In genomic region chr15:97784561-97785161, GRCm38 (mm10) we compare ENCODE assay signal across 8 mouse cellular contexts. TPM values are rescaled to one million over a fixed set of nuclear protein-coding genes. Genes with fewer than 3 reads are reported as not detected.
DNase-seq lines count a peak whose midpoint lies in the region; ATAC-seq and TF ChIP-seq lines count a peak whose summit lies in the region.

No protein-coding gene starts in this region.

- H3K9me3 ChIP-seq in midbrain, embryonic 10.5 days (replicated peaks): no peaks in the 10 kb centered on the region

- H3K27ac ChIP-seq in heart, adult 2 months: peak overlapping the region; percentile 78
- peak overlapping the region; percentile 91 for H3K27ac ChIP-seq in midbrain, embryonic 10.5 days (replicated peaks)

- no peak for DNase-seq in heart, adult 2 months
- DNase-seq in heart, postnatal 10 days: no peak
- DNase-seq in cerebellum, postnatal 25 days: peak; percentile 63 to 75
- no peak for DNase-seq in midbrain, embryonic 10.5 days (ENCODE audit: low spot score)
- no peak for DNase-seq in gastrocnemius, adult 18-20 months (ENCODE audit: low spot score)
- no peak for DNase-seq in frontal cortex, postnatal 25 days (ENCODE audit: low spot score in 2 of 2)

- WGBS in heart, adult 2 months: 4% methylated on average over 45 of the region's 45 CpGs
- 6% methylated on average over 45 of the region's 45 CpGs for WGBS in midbrain, embryonic 10.5 days

- no peaks in the 10 kb centered on the region for H3K79me2 ChIP-seq in heart, adult 2 months (replicated peaks; ENCODE audit: control insufficient read depth, insufficient read depth, low read length)
- H3K79me2 ChIP-seq in C2C12 (ENCODE audit: control insufficient read depth, insufficient read depth): peaks cover 52% of the 10 kb centered on the region

- no peaks in the 10 kb centered on the region for H3K27me3 ChIP-seq in heart, adult 2 months (ENCODE audit: control insufficient read depth, insufficient read depth, low read length)
- H3K27me3 ChIP-seq in C2C12 (ENCODE audit: control insufficient read depth, insufficient read depth, insufficient read length): no peaks in the 10 kb centered on the region
- peaks cover 40% of the 10 kb centered on the region for H3K27me3 ChIP-seq in midbrain, embryonic 10.5 days (ENCODE audit: low read depth, poor library complexity, severe bottlenecking)

- H3K4me3 ChIP-seq in heart, adult 2 months: peak overlapping the region; percentile 97
- peak overlapping the region; percentile 84 for H3K4me3 ChIP-seq in C2C12 (ENCODE audit: insufficient read depth, poor library complexity, severe bottlenecking)
- H3K4me3 ChIP-seq in midbrain, embryonic 10.5 days: peak overlapping the region; percentile 94

- TF ChIP-seq POLR2A in heart, adult 2 months (IDR thresholded peaks at IDR 0.05; ENCODE audit: insufficient read depth, low read depth, low read length): no peak

- peak overlapping the region; percentile 75 for H3ac ChIP-seq in C2C12 (ENCODE audit: control insufficient read depth, insufficient read length, low read depth)

- TF ChIP-seq EP300 in heart, adult 2 months (IDR thresholded peaks at IDR 0.05; ENCODE audit: insufficient read depth, low read depth, low read length): no peak

- intact Hi-C loops in heart, adult 2 months (cut with DNase I): loop anchor here (1.0 to 5.0 kb wide), 4 partner anchors 65 to 178 kb away; partner anchors contain the start of gene Tmem106c
- intact Hi-C loops in heart, postnatal 10 days (cut with DNase I): loop anchor here (1.0 to 5.0 kb wide), 3 partner anchors 56 to 168 kb away; no protein-coding TSS in a partner anchor

- peaks cover 26% of the 10 kb centered on the region for H3K79me3 ChIP-seq in C2C12 (ENCODE audit: low read depth)

- H3K9ac ChIP-seq in heart, adult 2 months (ENCODE audit: low read depth, low read length): peak overlapping the region; percentile 93

- ATAC-seq in inflammation-experienced regulatory T-cells, adult 6 months: peak; percentile 39

- H3K36me3 ChIP-seq in heart, adult 2 months (ENCODE audit: control insufficient read depth, insufficient read depth, low read length): no peaks in the 10 kb centered on the region
- H3K36me3 ChIP-seq in C2C12 (ENCODE audit: control insufficient read depth, insufficient read depth): peaks cover 24% of the 10 kb centered on the region
- H3K36me3 ChIP-seq in midbrain, embryonic 10.5 days: 0 out of 2 replicates have a peak, but pooled peaks cover 2% of the 10 kb centered on the region

- TF ChIP-seq CTCF in heart, adult 2 months (IDR thresholded peaks at IDR 0.05): no peak
- no peak for TF ChIP-seq CTCF in C2C12 (IDR thresholded peaks at IDR 0.05; ENCODE audit: control insufficient read depth, insufficient read depth, insufficient read length)

- peaks cover 30% of the 10 kb centered on the region for H3K4me1 ChIP-seq in heart, adult 2 months (ENCODE audit: control insufficient read depth, insufficient read depth, low read length)
- H3K4me1 ChIP-seq in midbrain, embryonic 10.5 days: peaks cover 44% of the 10 kb centered on the region

TF ChIP-seq in C2C12, 6 proteins besides CTCF, POLR2A, EP300 and RAD21:
- TF ChIP-seq MYOG (IDR thresholded peaks at IDR 0.05; ENCODE audit: control insufficient read depth, extremely low read depth, insufficient read length): no peak
- no peak for TF ChIP-seq MYOD1 (IDR thresholded peaks at IDR 0.05; ENCODE audit: control insufficient read depth, insufficient read length, low read depth)
- no peak for TF ChIP-seq CEBPB (IDR thresholded peaks at IDR 0.05; ENCODE audit: low read depth)
- no peak for TF ChIP-seq USF1 (IDR thresholded peaks at IDR 0.05; ENCODE audit: low read depth)
- TF ChIP-seq MAX (IDR thresholded peaks at IDR 0.05): no peak
- TF ChIP-seq FOSL1 (IDR thresholded peaks at IDR 0.05; ENCODE audit: insufficient read depth, low read length, poor library complexity, severe bottlenecking): no peak

RNA-seq across cellular contexts. Expression of gene Slc48a1, which starts 6.3 kb away (rescaled TPM):
- 10 to 100 TPM; 72.7 to 73.0 TPM for total RNA-seq in heart, adult 2 months (2021)
- 82.8 and 85.3 TPM in 2 replicates for polyA plus RNA-seq in heart, adult 2 months (2012; rRNA removed)
- total RNA-seq in heart, postnatal 10 days (2021): 10 to 100 TPM; 62.0 to 71.0 TPM
- 148 TPM for polyA plus RNA-seq in C2C12 (2012; fragmentation: generic; extraction: Trizol)
- polyA plus RNA-seq in inflammation-experienced regulatory T-cells, adult 6 months (2017; shearing (Covaris generic)): 10 to 100 TPM; 30.1 to 34.1 (median 30.8) TPM
- 30.5 and 36.3 TPM in 2 replicates for polyA plus RNA-seq in midbrain, embryonic 10.5 days (2016; fragmentation: Nextera tagmentation; extraction: Ambion mirVana)
- 10 to 100 TPM; 45.0 to 48.7 TPM for total RNA-seq in gastrocnemius, adult 18-20 months (2021)

RNA-seq across cellular contexts. Expression of gene Rapgef3, which starts 16.9 kb away (rescaled TPM):
- 10 to 100 TPM; 21.5 to 27.9 TPM for total RNA-seq in heart, adult 2 months (2021)
- polyA plus RNA-seq in heart, adult 2 months (2012; rRNA removed): 44.4 and 57.0 TPM in 2 replicates
- total RNA-seq in heart, postnatal 10 days (2021): 10 to 100 TPM; 29.2 to 30.7 TPM
- polyA plus RNA-seq in C2C12 (2012; fragmentation: generic; extraction: Trizol): 0.88 TPM
- polyA plus RNA-seq in inflammation-experienced regulatory T-cells, adult 6 months (2017; shearing (Covaris generic)): not detected
- 5.3 and 6.0 TPM in 2 replicates for polyA plus RNA-seq in midbrain, embryonic 10.5 days (2016; fragmentation: Nextera tagmentation; extraction: Ambion mirVana)
- total RNA-seq in gastrocnemius, adult 18-20 months (2021): 1 to 10 TPM; 6.6 to 9.0 TPM

RNA-seq across cellular contexts. Expression of gene Endou, which starts 53.5 kb away (rescaled TPM):
- 1 to 10 TPM; 1.1 to 1.2 TPM for total RNA-seq in heart, adult 2 months (2021)
- 2.4 TPM in 2 replicates for polyA plus RNA-seq in heart, adult 2 months (2012; rRNA removed)
- total RNA-seq in heart, postnatal 10 days (2021): 1 to 10 TPM; 3.8 to 4.0 TPM
- polyA plus RNA-seq in C2C12 (2012; fragmentation: generic; extraction: Trizol): 0.04 TPM
- not detected for polyA plus RNA-seq in inflammation-experienced regulatory T-cells, adult 6 months (2017; shearing (Covaris generic))
- polyA plus RNA-seq in midbrain, embryonic 10.5 days (2016; fragmentation: Nextera tagmentation; extraction: Ambion mirVana): 0.12 and 0.26 TPM in 2 replicates
- under 1 TPM; 0.34 to 0.45 TPM for total RNA-seq in gastrocnemius, adult 18-20 months (2021)

RNA-seq across cellular contexts. Expression of gene Hdac7, which starts 59.6 kb away (rescaled TPM):
- 10 to 100 TPM; 23.7 to 25.7 TPM for total RNA-seq in heart, adult 2 months (2021)
- 54.9 and 61.8 TPM in 2 replicates for polyA plus RNA-seq in heart, adult 2 months (2012; rRNA removed)
- total RNA-seq in heart, postnatal 10 days (2021): 10 to 100 TPM; 57.9 to 59.4 TPM
- polyA plus RNA-seq in C2C12 (2012; fragmentation: generic; extraction: Trizol): 41.2 TPM
- 10 to 100 TPM; 47.2 to 80.6 (median 77.9) TPM for polyA plus RNA-seq in inflammation-experienced regulatory T-cells, adult 6 months (2017; shearing (Covaris generic))
- 23.9 and 24.7 TPM in 2 replicates for polyA plus RNA-seq in midbrain, embryonic 10.5 days (2016; fragmentation: Nextera tagmentation; extraction: Ambion mirVana)
- total RNA-seq in gastrocnemius, adult 18-20 months (2021): 10 to 100 TPM in 1 of 2 experiments, 1 to 10 TPM in 1; 6.2 to 10.3 TPM

Comparison
In these comparisons a context has a peak if more than half of its experiments do, and no peak if none do; other contexts are left out.
1. DNase-seq: peak in cerebellum, postnatal 25 days (2 of 2); none in heart, adult 2 months (0 of 2), heart, postnatal 10 days (0 of 2), midbrain, embryonic 10.5 days (single experiment), gastrocnemius, adult 18-20 months (single experiment) and frontal cortex, postnatal 25 days (0 of 2).
2. Peak in every context shown above with its lines, with median percentiles within 50 percentile points of each other: H3K4me3 ChIP-seq.